Mouse (Mus musculus): Measurements from ENCODE around the gene Fam83d. TPM values are rescaled to one million over a fixed set of nuclear protein-coding genes. Genes with fewer than 3 reads are reported as not detected.
A peak's percentile ranks its signal among the peaks of the same experiment; 100 is the strongest.

Gene Fam83d
- total RNA-seq, 2 experiments from 2014 or later = 1.2 to 1.6 TPM

GRCm38 (mm10) chr2:158786927-158787795 is 19.3 kb downstream of the Fam83d start:
- no peak overlapping the region for H3K4me3 ChIP-seq
- TF ChIP-seq CTCF (IDR thresholded peaks at IDR 0.05) = no peak
- H3K27ac ChIP-seq = no peak overlapping the region
- no peak for DNase-seq (ENCODE audit: extremely low spot score in 1 of 2, low spot score in 2 of 2)
- intact Hi-C loops (cut with DNase I) = no loop called here

- H3K27ac ChIP-seq = peak within 1 kb of the TSS; percentile 84
These were observed 26.7 kb downstream of the Fam83d start, which contains the start of gene Dhx35 for GRCm38 (mm10) chr2:158794494-158795004. TSS of gene Dhx35 (plus strand) at chr2:158794807.

GRCm38 (mm10) chr2:158795043-158795442 is 27.1 kb downstream of the Fam83d start:
- Histone ChIP-seq H3K4me3 (peak overlapping the region; percentile 95), H3K27ac (peak overlapping the region; percentile 84)
- TF ChIP-seq CTCF (IDR thresholded peaks at IDR 0.05) = no peak
- intact Hi-C loops (cut with DNase I) = loop anchor here (2.0 to 10.0 kb wide), 2 partner anchors 26 to 1800 kb away; partner anchors contain the start of gene Fam83d
- DNase-seq (ENCODE audit: extremely low spot score in 1 of 2, low spot score in 2 of 2) = peak in 1 of 2 experiments; percentile 18

More at GRCm38 (mm10) chr2:158794494-158795004, 26.7 kb downstream of the Fam83d start, which contains the start of gene Dhx35:
- peak; percentile 88 to 94 for DNase-seq (ENCODE audit: extremely low spot score in 1 of 2, low spot score in 2 of 2)
- TF ChIP-seq CTCF (IDR thresholded peaks at IDR 0.05) = no peak
- intact Hi-C loops (cut with DNase I) = loop anchor here (2.0 to 10.0 kb wide), 2 partner anchors 26 to 1800 kb away; partner anchors contain the start of gene Fam83d
- peak within 1 kb of the TSS; percentile 95 for H3K4me3 ChIP-seq

GRCm38 (mm10) chr2:158795875-158796274 is 28.0 kb downstream of the Fam83d start:
- no peak for TF ChIP-seq CTCF (IDR thresholded peaks at IDR 0.05)
- H3K4me3 ChIP-seq = no peak overlapping the region
- intact Hi-C loops (cut with DNase I) = loop anchor here (2.0 to 10.0 kb wide), 2 partner anchors 27 to 1799 kb away; partner anchors contain the start of gene Fam83d

GRCm38 (mm10) chr2:158799328-158799727 is 31.4 kb downstream of the Fam83d start:
- intact Hi-C loops (cut with DNase I) = loop anchor here (10.0 kb wide), 1 partner anchor 1795 kb away; no protein-coding TSS in a partner anchor

More at GRCm38 (mm10) chr2:158795875-158796274, 28.0 kb downstream of the Fam83d start:
- no peak overlapping the region for H3K27ac ChIP-seq
- DNase-seq (ENCODE audit: extremely low spot score in 1 of 2, low spot score in 2 of 2) = no peak

GRCm38 (mm10) chr2:158800788-158801187 is 32.9 kb downstream of the Fam83d start:
- DNase-seq (ENCODE audit: extremely low spot score in 1 of 2, low spot score in 2 of 2) = no peak
- no peak overlapping the region for H3K27ac ChIP-seq
- TF ChIP-seq CTCF (IDR thresholded peaks at IDR 0.05) = no peak
- intact Hi-C loops (cut with DNase I) = no loop called here
- no peak overlapping the region for H3K4me3 ChIP-seq

More at GRCm38 (mm10) chr2:158799328-158799727, 31.4 kb downstream of the Fam83d start:
- H3K27ac ChIP-seq = no peak overlapping the region
- no peak for TF ChIP-seq CTCF (IDR thresholded peaks at IDR 0.05)
- H3K4me3 ChIP-seq = no peak overlapping the region
- no peak for DNase-seq (ENCODE audit: extremely low spot score in 1 of 2, low spot score in 2 of 2)

- no peak for TF ChIP-seq CTCF (IDR thresholded peaks at IDR 0.05)
- DNase-seq (ENCODE audit: extremely low spot score in 1 of 2, low spot score in 2 of 2) = no peak
- Histone ChIP-seq H3K27ac (no peak overlapping the region), H3K4me3 (no peak overlapping the region)
- intact Hi-C loops (cut with DNase I) = no loop called here
These were observed 35.7 kb downstream of the Fam83d start for GRCm38 (mm10) chr2:158803575-158803974.

- no peak overlapping the region for H3K4me3 ChIP-seq
- TF ChIP-seq CTCF (IDR thresholded peaks at IDR 0.05) = no peak
- no peak overlapping the region for H3K27ac ChIP-seq
- intact Hi-C loops (cut with DNase I) = no loop called here
- DNase-seq (ENCODE audit: extremely low spot score in 1 of 2, low spot score in 2 of 2) = no peak
These were observed 47.8 kb downstream of the Fam83d start for GRCm38 (mm10) chr2:158815686-158816085.

GRCm38 (mm10) chr2:158816239-158816638 is 48.3 kb downstream of the Fam83d start:
- intact Hi-C loops (cut with DNase I) = no loop called here
- DNase-seq (ENCODE audit: extremely low spot score in 1 of 2, low spot score in 2 of 2) = no peak
- no peak overlapping the region for H3K27ac ChIP-seq
- H3K4me3 ChIP-seq = no peak overlapping the region
- no peak for TF ChIP-seq CTCF (IDR thresholded peaks at IDR 0.05)

- Histone ChIP-seq H3K27ac (no peak overlapping the region), H3K4me3 (no peak overlapping the region)
- intact Hi-C loops (cut with DNase I) = no loop called here
- TF ChIP-seq CTCF (IDR thresholded peaks at IDR 0.05) = no peak
- no peak for DNase-seq (ENCODE audit: extremely low spot score in 1 of 2, low spot score in 2 of 2)
These were observed 49.8 kb downstream of the Fam83d start for GRCm38 (mm10) chr2:158817708-158818107.

- H3K27ac ChIP-seq = no peak overlapping the region
- no peak for DNase-seq (ENCODE audit: extremely low spot score in 1 of 2, low spot score in 2 of 2)
- peak; percentile 8; the same call in 1 of the 2 replicates for TF ChIP-seq CTCF (IDR thresholded peaks at IDR 0.05)
- intact Hi-C loops (cut with DNase I) = no loop called here
- H3K4me3 ChIP-seq = no peak overlapping the region
These were observed 60.2 kb downstream of the Fam83d start for GRCm38 (mm10) chr2:158828124-158828523.

GRCm38 (mm10) chr2:158829746-158830145 is 61.9 kb downstream of the Fam83d start:
- Histone ChIP-seq H3K27ac (no peak overlapping the region), H3K4me3 (no peak overlapping the region)
- no peak; the same call in 1 of the 2 replicates for TF ChIP-seq CTCF (IDR thresholded peaks at IDR 0.05)
- intact Hi-C loops (cut with DNase I) = no loop called here
- no peak for DNase-seq (ENCODE audit: extremely low spot score in 1 of 2, low spot score in 2 of 2)

All from left cerebral cortex, adult 2 months (tissue).